Mouse (Mus musculus) embryonic facial prominence, embryonic 10.5 days (tissue): ENCODE measurements around the gene Faf2. TPM values are rescaled to one million over a fixed set of nuclear protein-coding genes. Genes with fewer than 3 reads are reported as not detected.

Experiments
- DNase-seq: peaks from one replicate; pipeline ENCODE4 v3.0.0-alpha.2; 2017; ENCODE audit warnings: low spot score
- H3K27ac ChIP-seq: fragments of 300-500 bp; sonication (generic); replicated peaks from 2 replicates; pipeline ENCODE4 v1.5.1; 2016; ENCODE audit warnings: mild to moderate bottlenecking
- H3K27me3 ChIP-seq: fragments of 300-500 bp; sonication (generic); replicated peaks from 2 replicates; pipeline ENCODE4 v1.6.1; 2016; ENCODE audit warnings: low read depth, mild to moderate bottlenecking; ENCODE audit not compliant: poor library complexity, severe bottlenecking
- H3K36me3 ChIP-seq: fragments of 300-500 bp; sonication (generic); replicated peaks from 2 replicates; pipeline ENCODE4 v1.6.1; 2016; ENCODE audit warnings: mild to moderate bottlenecking, moderate library complexity
- H3K4me1 ChIP-seq: fragments of 300-500 bp; sonication (generic); 2 replicates; pipeline ENCODE4 v1.6.1; 2016
- H3K4me3 ChIP-seq: fragments of 300-500 bp; sonication (generic); 2 replicates; pipeline ENCODE4 v1.5.1; 2016; ENCODE audit warnings: mild to moderate bottlenecking, moderate library complexity
- H3K9me3 ChIP-seq: fragments of 300-500 bp; sonication (generic); 2 replicates; pipeline ENCODE4 v1.6.1; 2016; ENCODE audit warnings: mild to moderate bottlenecking
- WGBS: fragments of 180-500 bp; shearing (Covaris S2); methylation state at CpG from one replicate; pipeline ENCODE4 v1.1.7; 2016; 5-methylcytosine and 5-hydroxymethylcytosine counted together
- polyA plus RNA-seq: library from polyadenylated mRNA; unstranded; fragments of >200 nt; fragmentation: Nextera tagmentation; extraction: Ambion mirVana; gene quantifications from 2 replicates; pipeline ENCODE4 v1.2.1, GENCODE M21; 2016

The Faf2 gene
- 83.4 and 86.7 TPM in 2 replicates for polyA plus RNA-seq

DNA sequence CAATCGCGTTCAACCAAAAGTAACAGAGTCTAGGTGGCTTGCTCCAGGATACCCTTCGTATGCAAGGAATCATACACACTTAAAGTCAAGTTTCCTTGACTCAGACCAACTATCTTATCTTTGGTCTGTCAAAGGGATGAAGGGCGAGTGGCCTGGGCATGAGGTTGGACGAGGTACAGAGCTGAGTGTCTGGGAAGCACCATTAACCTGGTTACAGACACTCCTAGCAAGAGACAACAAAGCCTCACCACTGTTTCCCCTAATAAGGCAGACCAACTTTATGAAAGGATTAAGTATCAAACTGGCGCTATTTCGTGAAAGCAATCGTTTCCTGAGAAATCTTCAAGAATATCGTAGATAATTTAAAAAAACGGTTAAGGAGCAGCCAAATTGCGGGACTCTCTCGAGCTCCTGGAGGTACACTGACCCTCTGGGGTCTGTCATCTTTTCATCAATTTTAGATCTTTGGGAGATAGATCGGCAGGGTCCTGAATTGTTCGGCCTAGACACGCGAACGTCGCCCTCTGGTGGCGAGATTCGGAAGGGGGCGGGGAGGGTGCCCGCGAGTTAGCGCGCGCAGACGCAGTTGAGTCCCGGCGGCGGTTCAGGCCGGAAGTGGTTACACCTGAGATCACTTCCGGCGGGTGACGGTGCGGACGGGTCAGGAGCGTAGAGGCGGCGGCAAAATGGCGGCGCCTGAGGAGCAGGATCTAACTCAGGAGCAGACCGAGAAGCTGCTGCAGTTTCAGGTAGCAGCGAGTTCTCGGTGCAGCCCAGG lies at the start of gene Faf2:
Gene Faf2 (plus strand): TSS at position 630 of the 778 bp plus-strand sequence.
- H3K27me3 ChIP-seq, result 0 out of 2 replicates have a peak, but pooled peaks cover 3% of the 10 kb centered on the region
- peaks cover 14% of the 10 kb centered on the region for H3K36me3 ChIP-seq
- H3K4me3 ChIP-seq, result peak within 1 kb of the TSS; percentile 89
- H3K9me3 ChIP-seq, result no peaks in the 10 kb centered on the region
- H3K4me1 ChIP-seq, result peaks cover 16% of the 10 kb centered on the region
- 12% methylated on average over 44 of the region's 44 CpGs for WGBS
- peak; percentile 99 for DNase-seq
- H3K27ac ChIP-seq, result peak within 1 kb of the TSS; percentile 97

DNA sequence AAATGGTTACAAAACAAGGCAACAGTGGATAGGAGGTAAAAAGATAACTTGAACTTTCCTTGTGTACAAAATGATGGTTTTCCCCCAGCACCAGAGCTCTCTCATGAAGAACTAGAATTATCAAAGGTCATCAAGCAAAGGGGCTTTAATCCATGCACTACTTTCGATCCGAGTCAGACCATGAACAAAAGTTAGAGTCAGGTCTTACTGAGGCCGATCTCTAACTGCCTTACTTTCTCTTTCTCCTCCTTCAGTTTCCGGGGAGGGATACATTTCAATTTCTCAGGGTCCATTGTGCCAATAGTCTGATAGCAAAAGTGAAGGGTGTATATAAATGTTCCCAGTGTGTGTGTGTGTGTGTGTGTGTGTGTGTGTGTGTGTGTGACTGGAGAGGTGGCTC lies 49.0 kb upstream of the Faf2 start:
- H3K27me3 ChIP-seq, result peaks cover 18% of the 10 kb centered on the region

GRCm38 (mm10) chr13:54574854-54575481 lies 46.6 kb upstream of the Faf2 start, which contains the start of gene Arl10:
Gene Arl10 (plus strand): TSS chr13:54575015.
- DNase-seq, result peak; percentile 89
- peaks cover 40% of the 10 kb centered on the region for H3K36me3 ChIP-seq
- H3K9me3 ChIP-seq, result no peaks in the 10 kb centered on the region
- under 1% methylated on average over 55 of the region's 55 CpGs for WGBS
- peak within 1 kb of the TSS; percentile 93 for H3K27ac ChIP-seq
- H3K4me3 ChIP-seq, result peak within 1 kb of the TSS; percentile 88
- peaks cover 18% of the 10 kb centered on the region for H3K27me3 ChIP-seq
- H3K4me1 ChIP-seq, result peaks cover 24% of the 10 kb centered on the region

More for the DNA sequence above, 49.0 kb upstream of the Faf2 start:
- Histone ChIP-seq H3K27ac (no peak overlapping the region), H3K4me3 (no peak overlapping the region), H3K9me3 (no peaks in the 10 kb centered on the region), H3K36me3 (peaks cover 16% of the 10 kb centered on the region), H3K4me1 (peaks cover 24% of the 10 kb centered on the region)
- 81% methylated on average over 4 of the region's 4 CpGs for WGBS
- no peak for DNase-seq

DNA sequence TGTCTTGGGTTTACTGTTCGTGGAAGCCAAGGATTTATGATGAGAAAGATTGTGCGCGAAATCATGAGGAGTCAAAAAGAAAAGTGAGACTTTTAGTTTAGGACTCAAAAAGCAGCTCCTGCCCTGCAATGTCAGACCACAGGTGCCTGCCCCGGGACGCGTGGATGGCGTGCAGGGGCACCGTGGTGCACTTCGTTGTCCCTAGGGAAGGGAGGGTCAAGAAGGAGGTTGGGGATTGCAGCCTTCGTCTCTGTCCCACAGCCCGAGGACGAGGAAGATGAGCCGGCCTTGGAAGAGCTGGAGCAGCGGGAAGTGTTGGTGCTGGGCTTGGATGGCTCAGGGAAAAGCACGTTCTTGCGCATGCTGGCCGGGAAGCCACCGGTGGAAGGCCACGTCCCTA lies 46.1 kb upstream of the Faf2 start:
- no peaks in the 10 kb centered on the region for H3K9me3 ChIP-seq
- H3K27ac ChIP-seq, result peak overlapping the region; percentile 93
- peak overlapping the region; percentile 88 for H3K4me3 ChIP-seq
- peak; percentile 37 for DNase-seq
- H3K36me3 ChIP-seq, result peaks cover 45% of the 10 kb centered on the region
- peaks cover 24% of the 10 kb centered on the region for H3K4me1 ChIP-seq
- H3K27me3 ChIP-seq, result peaks cover 18% of the 10 kb centered on the region
- WGBS, result 3% methylated on average over 19 of the region's 19 CpGs

DNA sequence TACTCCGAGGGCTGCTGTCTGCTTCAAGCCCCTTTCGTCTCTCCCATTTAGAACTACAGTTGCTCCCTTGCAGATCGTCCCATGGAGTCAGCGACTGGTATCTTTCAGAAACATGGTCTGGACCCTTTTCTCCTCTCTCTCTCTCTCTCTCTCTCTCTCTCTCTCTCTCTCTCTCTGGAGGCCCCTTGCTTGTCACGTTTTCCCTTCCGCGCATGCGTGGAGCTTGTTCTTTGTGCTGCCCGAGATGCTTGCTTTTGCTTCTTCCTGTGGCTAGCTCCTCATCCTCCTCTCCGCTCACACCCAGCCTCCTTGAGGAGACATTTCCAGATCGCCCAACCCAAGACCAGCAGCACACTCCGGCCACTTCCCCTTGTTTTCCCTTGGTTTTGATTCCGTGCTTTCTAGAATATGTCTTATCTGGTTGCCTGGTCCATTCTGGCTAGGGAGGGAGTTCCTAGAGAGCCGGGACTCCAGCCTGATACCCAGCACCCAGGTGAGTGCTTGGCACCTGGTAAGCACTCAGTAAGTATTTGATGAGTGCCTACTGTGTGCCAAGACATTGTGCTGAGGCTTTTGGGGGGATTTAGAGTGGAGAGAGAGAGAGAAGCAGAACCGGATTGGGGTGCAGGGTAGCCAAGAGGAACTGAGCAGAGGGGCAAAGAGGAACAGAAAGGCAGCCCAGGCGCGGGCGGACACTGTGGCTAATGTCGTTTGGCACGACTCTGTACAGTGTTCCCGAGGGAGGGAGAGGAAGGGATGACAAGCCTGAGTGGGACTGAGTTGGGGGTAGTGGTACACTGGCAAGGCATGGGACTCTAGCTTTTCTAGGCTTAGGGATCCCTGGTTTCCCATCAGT lies 43.7 kb upstream of the Faf2 start:
- no peaks in the 10 kb centered on the region for H3K9me3 ChIP-seq
- peaks cover 69% of the 10 kb centered on the region for H3K36me3 ChIP-seq
- H3K27me3 ChIP-seq, result peaks cover 15% of the 10 kb centered on the region
- H3K4me1 ChIP-seq, result peaks cover 24% of the 10 kb centered on the region
- WGBS, result 88% methylated on average over 21 of the region's 21 CpGs
- H3K4me3 ChIP-seq, result no peak overlapping the region
- no peak for DNase-seq
- H3K27ac ChIP-seq, result no peak overlapping the region

DNA sequence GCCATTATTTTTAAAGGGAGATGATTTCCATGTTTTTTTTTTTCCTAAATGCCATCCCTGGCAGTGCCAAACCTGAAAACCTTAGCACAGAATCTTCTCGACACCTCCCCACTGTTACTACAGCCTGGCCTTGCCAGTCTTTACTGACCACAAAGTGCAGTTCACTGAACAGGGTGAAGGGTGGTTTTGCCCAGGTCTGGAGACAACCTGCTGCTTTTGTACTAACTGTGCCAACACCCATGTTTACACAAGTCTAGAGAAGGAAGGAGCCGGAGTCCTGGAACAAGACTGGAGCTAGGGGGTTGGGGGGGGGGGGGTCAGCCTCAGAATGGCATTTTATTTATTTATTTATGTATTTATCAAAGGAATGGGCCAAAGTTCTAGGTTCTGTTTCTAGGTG lies 40.2 kb upstream of the Faf2 start:
- no peak for DNase-seq
- H3K27ac ChIP-seq, result no peak overlapping the region
- H3K27me3 ChIP-seq, result no peaks in the 10 kb centered on the region
- peaks cover 100% of the 10 kb centered on the region for H3K36me3 ChIP-seq
- WGBS, result 86% methylated on average over 2 of the region's 2 CpGs
- no peak overlapping the region for H3K4me3 ChIP-seq
- peaks cover 10% of the 10 kb centered on the region for H3K4me1 ChIP-seq
- H3K9me3 ChIP-seq, result no peaks in the 10 kb centered on the region

- peaks cover 100% of the 10 kb centered on the region for H3K36me3 ChIP-seq
- no peak overlapping the region for H3K27ac ChIP-seq
- H3K27me3 ChIP-seq, result no peaks in the 10 kb centered on the region
- H3K4me3 ChIP-seq, result no peak overlapping the region
- DNase-seq, result no peak
- 0 out of 2 replicates have a peak, but pooled peaks cover 5% of the 10 kb centered on the region for H3K4me1 ChIP-seq
- no peaks in the 10 kb centered on the region for H3K9me3 ChIP-seq
- WGBS, result 83% methylated on average over 10 of the region's 10 CpGs
These were observed 39.5 kb upstream of the Faf2 start for GRCm38 (mm10) chr13:54582126-54582525.

DNA sequence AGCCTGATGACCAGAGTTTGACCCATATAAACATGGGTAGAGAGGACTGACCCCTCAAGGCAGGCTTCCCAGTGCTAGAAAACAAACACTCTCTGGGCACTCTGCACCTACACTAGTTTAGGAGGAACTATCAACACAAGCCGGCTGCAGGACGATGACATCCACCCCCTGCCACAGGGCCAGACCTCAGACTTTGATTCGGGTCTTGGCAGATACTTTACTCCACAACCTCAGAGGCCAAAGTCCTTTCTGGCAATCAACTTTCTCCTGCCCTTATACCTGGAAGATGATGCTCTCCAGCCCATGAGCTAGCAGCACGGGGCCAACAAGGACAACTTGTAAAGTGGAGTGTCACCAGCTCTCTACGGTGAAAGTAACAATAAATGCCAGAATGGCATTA lies 38.7 kb upstream of the Faf2 start:
- Histone ChIP-seq H3K27ac (no peak overlapping the region), H3K36me3 (peaks cover 100% of the 10 kb centered on the region), H3K27me3 (no peaks in the 10 kb centered on the region), H3K9me3 (no peaks in the 10 kb centered on the region), H3K4me1 (0 out of 2 replicates have a peak, but pooled peaks cover 2% of the 10 kb centered on the region), H3K4me3 (no peak overlapping the region)
- 84% methylated on average over 5 of the region's 5 CpGs for whole genome bisulfite sequencing
- no peak for DNase-seq

DNA sequence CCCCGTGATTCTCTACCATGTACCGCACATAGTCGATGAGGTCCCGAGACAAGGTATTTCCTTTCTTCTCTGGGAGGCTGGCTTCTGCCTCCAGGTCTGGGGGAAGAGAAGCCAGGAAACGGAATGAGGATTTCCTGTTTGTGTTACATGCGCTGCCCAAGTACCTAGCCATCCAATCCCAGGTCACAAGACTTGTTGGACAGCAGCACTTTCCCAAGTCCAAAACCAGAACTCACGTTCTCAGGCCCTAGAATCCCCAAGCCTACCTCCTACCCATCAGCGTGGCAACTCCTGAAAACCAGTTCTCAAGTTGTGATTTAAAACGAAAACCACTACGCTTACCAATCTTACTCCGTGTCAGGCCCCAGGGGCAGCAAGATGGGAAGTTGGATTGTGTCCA lies 35.8 kb upstream of the Faf2 start:
- Histone ChIP-seq H3K9me3 (no peaks in the 10 kb centered on the region), H3K27ac (no peak overlapping the region), H3K27me3 (no peaks in the 10 kb centered on the region), H3K36me3 (peaks cover 79% of the 10 kb centered on the region), H3K4me1 (peaks cover 13% of the 10 kb centered on the region), H3K4me3 (no peak overlapping the region)
- DNase-seq, result no peak
- 92% methylated on average over 11 of the region's 11 CpGs for WGBS

DNA sequence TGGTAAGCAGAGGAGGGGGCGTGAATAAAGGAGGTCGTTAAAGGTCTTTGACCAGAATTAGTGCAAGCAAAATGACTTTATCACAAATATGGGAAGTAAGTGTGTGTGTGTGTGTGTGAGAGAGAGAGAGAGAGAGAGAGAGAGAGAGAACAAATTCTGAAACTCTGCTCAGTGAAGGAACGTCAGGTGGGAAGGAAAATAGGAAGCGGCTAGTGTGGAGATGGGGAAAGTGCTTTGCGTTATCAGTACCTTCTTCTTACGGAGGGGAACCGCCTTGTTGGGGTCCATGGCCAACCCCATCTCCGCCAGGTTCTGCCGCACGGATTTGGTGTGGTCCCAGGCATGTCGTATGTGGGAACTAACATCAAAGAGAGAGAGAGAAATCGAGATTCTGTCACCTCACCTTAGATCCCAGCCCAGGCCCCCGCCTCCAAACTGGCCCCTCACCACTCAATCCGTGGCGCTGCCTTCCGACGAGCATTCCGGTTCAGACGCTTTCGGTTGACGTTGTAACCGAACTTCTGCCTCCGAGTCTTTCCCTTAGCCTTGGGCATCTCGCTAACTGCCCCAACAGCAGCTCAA lies 32.1 kb upstream of the Faf2 start:
- Histone ChIP-seq H3K4me3 (peak overlapping the region; percentile 94), H3K36me3 (peaks cover 57% of the 10 kb centered on the region), H3K27ac (peak overlapping the region; percentile 88), H3K9me3 (no peaks in the 10 kb centered on the region), H3K27me3 (no peaks in the 10 kb centered on the region), H3K4me1 (peaks cover 25% of the 10 kb centered on the region)
- WGBS, result 2% methylated on average over 24 of the region's 24 CpGs
- no peak for DNase-seq

- under 1% methylated on average over 51 of the region's 51 CpGs for WGBS
- H3K27me3 ChIP-seq, result no peaks in the 10 kb centered on the region
- peaks cover 50% of the 10 kb centered on the region for H3K36me3 ChIP-seq
- H3K4me3 ChIP-seq, result peak within 1 kb of the TSS; percentile 94
- no peaks in the 10 kb centered on the region for H3K9me3 ChIP-seq
- H3K27ac ChIP-seq, result peak within 1 kb of the TSS; percentile 88
- DNase-seq, result peak; percentile 97
- peaks cover 25% of the 10 kb centered on the region for H3K4me1 ChIP-seq
These were observed 31.3 kb upstream of the Faf2 start, which contains the start of the genes Nop16 and Higd2a for GRCm38 (mm10) chr13:54589996-54590951. Gene Nop16 (minus strand): TSS chr13:54590090. Gene Higd2a (plus strand): TSS chr13:54590207.
